Mouse (Mus musculus) neutrophil, adult 5-6 weeks (primary cell): ENCODE data around the gene Adamts12. TPM values are rescaled to one million over a fixed set of nuclear protein-coding genes. Genes with fewer than 3 reads are reported as not detected.

Experiments used
- ATAC-seq: fragments of 151-379, 151-347 bp; 2 replicates; pipeline ENCODE4 v1.8.0; 2017; ENCODE audit warnings: mild to moderate bottlenecking, moderate TSS enrichment; ENCODE audit not compliant: insufficient number of reproducible peaks, poor library complexity, low FRiP score, severe bottlenecking; ENCODE audit errors: extremely low read depth
- total RNA-seq: library from RNA; stranded (forward); fragments of 200-1000 nt; gene quantifications from 2 replicates; pipeline ENCODE4 v1.2.3, GENCODE M21; 2017

The Adamts12 gene
- total RNA-seq, 1 experiment from 2014 or later, result not detected

DNA sequence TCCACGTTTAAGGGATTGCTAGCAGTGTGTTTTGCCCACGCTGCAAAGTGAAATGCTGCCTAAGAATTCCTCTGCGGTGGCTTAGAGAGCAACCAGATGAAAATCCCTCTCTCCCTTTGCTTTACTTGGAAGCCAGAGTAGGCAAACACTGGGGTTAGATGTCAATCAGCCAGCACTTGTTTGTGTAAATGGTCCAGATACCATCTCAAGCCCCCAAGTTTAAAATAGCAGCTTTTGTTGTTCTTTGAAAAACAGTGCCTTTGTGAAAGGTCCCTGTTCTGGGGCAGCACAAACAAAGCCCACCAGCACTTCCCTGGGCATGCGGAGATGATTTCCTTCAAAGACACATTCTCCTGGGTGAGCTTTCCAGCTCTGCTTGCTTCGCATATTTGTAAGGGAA is 1.7 kb downstream of the Adamts12 start:
- ATAC-seq, result no peak

DNA sequence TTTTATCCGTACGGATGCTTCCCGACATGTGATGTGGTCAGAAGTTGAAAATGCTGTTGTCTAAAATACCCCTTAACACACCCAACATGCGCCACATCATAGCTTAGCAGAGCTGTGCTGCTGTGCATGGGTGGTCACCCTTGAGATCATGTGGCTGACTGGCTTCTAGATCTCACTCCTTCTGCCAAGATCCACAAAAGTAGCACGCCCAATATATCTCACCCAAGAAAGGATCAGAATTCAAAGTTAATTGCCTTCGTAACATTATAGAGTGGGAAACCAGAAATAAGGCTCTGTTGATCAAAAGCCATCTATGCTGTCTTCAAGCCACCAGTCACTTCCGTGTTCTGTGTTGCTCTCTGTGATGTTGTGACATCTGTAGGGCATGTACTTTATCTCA is 3.3 kb downstream of the Adamts12 start:
- no peak for ATAC-seq

GRCm38 (mm10) chr15:11075726-11076361 is 11.3 kb downstream of the Adamts12 start:
- no peak for ATAC-seq

DNA sequence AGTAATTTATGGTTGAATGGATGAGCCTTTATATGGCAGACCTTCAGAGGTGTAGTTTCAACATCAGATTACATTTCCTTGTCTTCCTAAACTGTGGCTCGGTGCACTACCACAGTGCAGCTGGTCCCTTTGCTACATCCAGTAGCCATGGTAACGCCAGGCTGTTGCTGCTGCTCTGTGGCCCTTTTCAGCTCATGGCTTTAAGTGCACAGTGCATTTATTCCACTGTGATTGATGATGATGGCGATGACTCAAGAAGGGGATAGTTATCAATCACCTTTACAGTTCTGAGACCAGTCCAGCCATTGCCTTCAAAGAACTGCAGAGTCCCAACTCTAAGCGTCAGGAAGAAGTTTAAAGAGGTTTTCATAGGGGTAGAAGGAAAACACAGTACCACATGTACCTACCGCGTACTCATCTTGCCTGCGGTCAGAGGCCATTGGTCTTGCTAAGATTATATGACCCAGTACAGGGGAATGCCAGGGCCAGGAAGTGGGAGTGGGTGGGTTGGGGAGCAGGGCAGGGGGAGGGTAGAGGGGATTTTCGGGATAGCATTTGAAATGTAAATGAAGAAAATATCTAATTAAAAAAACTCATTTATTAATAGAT is 18.5 kb downstream of the Adamts12 start:
- ATAC-seq, result no peak

GRCm38 (mm10) chr15:11083678-11084077 is 19.1 kb downstream of the Adamts12 start:
- ATAC-seq, result no peak

- ATAC-seq, result no peak
Observed at GRCm38 (mm10) chr15:11084241-11084992, 19.8 kb downstream of the Adamts12 start.

GRCm38 (mm10) chr15:11084993-11085365 is 20.4 kb downstream of the Adamts12 start:
- no peak for ATAC-seq

DNA sequence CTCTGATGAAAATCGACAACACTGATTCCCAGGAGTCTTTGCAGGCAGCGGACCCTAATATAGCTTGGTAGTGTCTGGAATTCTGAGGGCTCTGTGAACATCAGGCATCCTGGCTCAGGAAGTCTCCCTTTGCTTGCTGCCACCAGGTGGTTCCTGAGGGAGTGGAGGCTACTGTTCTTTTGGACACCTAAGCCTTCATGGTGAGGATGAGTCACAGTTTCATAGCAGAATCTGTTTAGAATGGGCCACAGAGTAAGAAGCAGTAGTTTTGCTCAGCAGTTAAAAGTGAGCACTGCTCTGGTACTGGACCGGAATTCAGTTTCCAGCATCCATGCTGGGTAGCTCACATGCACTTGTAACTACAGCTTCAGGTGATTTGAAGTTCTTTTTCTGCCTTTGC is 24.9 kb downstream of the Adamts12 start:
- no peak for ATAC-seq

DNA sequence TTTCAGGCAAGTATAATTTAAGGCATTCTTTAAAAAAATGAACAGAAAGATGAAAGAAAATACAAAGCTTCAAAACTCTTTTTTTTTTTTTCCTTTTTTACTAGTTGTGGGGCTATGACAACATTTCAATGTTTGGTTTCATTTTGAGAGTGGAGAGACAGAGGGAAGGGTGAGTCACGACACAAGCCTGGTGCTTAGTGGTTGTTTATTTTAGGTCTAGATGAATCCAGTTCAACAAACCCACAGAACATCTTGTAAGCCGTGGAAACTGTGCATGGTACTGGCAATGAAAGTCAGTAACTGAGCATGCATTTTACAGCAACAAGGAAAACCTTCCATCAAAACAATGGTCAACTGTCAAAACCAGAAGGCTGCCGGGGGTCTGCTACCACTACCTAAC is 31.0 kb downstream of the Adamts12 start:
- no peak for ATAC-seq

GRCm38 (mm10) chr15:11097967-11098702 is 33.5 kb downstream of the Adamts12 start:
- ATAC-seq, result no peak

- no peak for ATAC-seq
Observed at GRCm38 (mm10) chr15:11098940-11099339, 34.4 kb downstream of the Adamts12 start.

- no peak for ATAC-seq
Observed at GRCm38 (mm10) chr15:11100917-11101316, 36.3 kb downstream of the Adamts12 start.

DNA sequence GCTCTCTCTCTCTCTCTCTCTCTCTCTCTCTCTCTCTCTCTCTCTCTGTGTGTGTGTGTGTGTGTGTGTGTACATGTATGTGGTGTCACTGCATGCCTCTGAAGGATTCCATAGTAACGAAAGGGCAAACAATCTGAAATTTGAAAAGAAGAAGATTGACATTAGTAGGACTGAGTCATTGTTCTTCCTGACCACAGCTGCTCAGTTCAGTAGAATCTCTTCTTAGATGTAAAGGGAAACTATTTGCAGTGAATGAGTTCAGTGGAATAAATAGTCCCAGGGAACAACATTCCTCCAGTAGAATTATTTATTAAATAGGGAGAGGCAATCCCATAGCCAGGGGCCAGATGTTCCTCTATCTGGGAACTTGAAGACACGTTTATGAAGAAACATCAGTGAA is 40.5 kb downstream of the Adamts12 start:
- ATAC-seq, result no peak

DNA sequence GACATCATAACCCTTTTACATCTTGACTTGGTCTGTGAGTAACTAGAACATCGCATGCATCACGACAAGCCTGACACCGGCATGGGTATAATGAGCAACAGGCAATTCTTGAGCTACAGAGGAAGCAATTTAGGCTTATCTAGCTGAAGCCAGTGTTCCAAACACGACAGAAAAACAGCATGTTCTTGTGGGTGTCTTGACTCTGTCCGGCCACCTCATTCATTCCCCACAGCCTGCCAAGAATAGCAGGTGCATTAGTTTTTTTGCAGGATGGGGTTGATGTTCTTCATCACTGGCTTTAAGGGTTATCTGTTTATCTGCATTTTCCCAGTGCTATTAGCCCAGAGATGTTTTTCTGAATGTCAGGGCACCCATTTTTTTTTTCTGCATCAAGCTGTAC is 42.8 kb downstream of the Adamts12 start:
- ATAC-seq, result no peak

DNA sequence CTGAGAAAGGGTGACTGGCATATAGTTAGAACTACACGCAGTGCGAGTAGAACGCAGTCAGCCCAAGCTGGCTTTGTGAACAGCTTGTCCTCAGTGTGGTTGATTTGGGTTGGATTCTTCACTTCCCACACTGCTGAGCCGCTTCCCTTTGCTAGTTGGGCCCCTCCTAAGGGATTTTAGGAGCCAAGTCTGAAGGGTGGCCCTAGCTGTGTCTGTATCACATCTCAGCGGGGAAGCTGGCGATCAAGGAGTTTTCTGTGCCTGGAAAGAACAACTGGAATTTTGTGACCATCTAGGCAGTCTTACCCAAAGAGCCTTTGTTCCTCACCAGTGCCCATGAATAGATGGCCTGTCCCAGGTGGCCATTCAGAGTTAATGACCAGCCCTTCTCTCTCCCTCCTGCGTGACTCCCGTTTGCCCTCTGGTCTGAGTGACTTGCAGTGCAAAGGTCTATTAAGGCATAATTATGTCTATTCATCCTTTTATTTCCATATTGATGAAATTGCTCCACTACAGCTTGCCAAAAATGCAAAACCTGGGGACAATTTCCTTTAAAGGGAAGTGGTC is 50.1 kb downstream of the Adamts12 start:
- no peak for ATAC-seq

DNA sequence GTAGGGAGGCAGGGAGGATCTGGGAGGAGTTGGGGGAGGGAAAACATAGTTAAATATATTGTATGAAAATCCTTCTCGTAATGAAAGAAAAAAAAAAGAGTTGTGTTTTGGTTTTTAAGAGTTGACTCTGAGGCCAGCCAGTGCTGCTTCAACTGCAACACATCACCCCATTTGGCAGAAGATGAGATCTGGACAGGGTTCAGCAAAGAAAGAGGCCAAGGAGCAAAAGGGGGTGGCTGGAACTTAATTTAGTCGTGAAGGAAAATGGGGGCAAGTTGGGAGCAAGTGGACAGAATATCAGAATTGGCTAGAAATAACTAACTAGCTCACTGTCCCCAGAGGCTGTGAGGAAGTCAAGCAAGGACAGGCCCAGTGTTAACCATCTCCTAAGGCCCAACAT is 51.7 kb downstream of the Adamts12 start:
- no peak for ATAC-seq

GRCm38 (mm10) chr15:11116853-11117252 is 52.3 kb downstream of the Adamts12 start:
- ATAC-seq, result no peak

DNA sequence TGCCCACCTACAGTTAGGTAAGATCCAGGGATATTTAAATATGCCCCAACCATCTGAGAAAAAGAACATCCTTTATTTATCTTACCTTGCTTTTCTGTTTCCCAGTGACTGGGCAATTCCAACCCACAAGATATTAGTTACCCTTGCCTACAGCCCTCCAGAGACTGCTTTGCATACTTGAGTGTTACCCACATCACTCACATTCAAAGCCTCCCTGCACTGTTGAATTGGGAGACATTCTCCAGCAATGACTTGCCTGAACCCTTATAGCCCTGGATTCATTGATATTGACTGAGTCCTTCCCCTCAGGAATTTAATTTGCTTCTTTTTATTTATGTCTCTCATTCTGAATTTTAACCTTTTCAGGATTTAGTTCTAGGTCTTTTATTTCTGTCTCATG is 53.8 kb downstream of the Adamts12 start:
- no peak for ATAC-seq

- ATAC-seq, result no peak
Observed at GRCm38 (mm10) chr15:11121721-11122120, 57.1 kb downstream of the Adamts12 start.
